Mouse (Mus musculus): ENCODE measurements around the gene Olfr322. TPM values are rescaled to one million over a fixed set of nuclear protein-coding genes. Genes with fewer than 3 reads are reported as not detected.
"Not testable (repeated sequence)": the region's sequence is repeated elsewhere in the genome, so short reads cannot be mapped to it uniquely, and the experiment has no call there.

The Olfr322 gene
- polyA plus RNA-seq, 1 experiment from 2014 or later: not detected

DNA sequence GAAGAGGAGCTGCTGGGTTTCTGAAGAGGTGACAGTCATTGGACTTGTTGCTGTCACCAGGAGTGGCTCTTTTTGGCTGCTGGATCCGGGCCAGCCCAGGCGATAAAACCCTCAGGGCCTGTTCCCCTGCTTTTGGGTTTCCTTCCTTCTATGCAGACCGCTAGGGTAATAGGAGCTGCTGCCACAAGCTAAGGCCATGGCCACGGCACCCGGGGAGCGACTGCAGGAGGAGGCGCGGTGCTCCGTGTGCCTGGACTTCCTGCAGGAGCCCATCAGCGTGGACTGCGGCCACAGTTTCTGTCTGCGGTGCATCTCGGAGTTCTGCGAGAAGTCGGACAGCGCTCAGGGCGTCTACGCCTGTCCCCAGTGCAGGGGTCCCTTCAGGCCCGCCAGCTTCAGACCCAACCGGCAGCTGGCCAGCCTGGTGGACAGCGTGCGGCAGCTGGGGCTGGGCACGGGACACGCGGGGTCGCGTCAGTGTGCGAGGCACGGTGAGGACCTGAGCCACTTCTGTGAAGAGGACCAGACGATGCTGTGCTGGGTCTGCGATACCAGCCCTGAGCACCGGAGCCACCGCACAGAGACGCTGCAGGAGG lies 18.2 kb upstream of the Olfr322 start, which contains the start of gene Trim58:
TSS of gene Trim58 (plus strand) at position 194 of the 596 bp plus-strand sequence.
- DNase-seq (peak; percentile 61), ATAC-seq (ENCODE audit: low read depth) (peak; percentile 52)
- peaks cover 52% of the 10 kb centered on the region for H3K4me1 ChIP-seq (replicated peaks)
- peak within 1 kb of the TSS; percentile 98 for H3K9ac ChIP-seq
- 2% methylated on average over 34 of the region's 34 CpGs for WGBS (ENCODE audit: insufficient replicate concordance)
- peaks cover 28% of the 10 kb centered on the region for H3K36me3 ChIP-seq
- H3K4me2 ChIP-seq: peak within 1 kb of the TSS; percentile 87
- H3K27me3 ChIP-seq: peaks cover 8% of the 10 kb centered on the region; the same call in 1 of the 2 replicates
- peak within 1 kb of the TSS; percentile 78 for H3K4me3 ChIP-seq (replicated peaks)
- H3K9me3 ChIP-seq (replicated peaks): no peaks in the 10 kb centered on the region
- peak within 1 kb of the TSS; percentile 100 for H3K27ac ChIP-seq

DNA sequence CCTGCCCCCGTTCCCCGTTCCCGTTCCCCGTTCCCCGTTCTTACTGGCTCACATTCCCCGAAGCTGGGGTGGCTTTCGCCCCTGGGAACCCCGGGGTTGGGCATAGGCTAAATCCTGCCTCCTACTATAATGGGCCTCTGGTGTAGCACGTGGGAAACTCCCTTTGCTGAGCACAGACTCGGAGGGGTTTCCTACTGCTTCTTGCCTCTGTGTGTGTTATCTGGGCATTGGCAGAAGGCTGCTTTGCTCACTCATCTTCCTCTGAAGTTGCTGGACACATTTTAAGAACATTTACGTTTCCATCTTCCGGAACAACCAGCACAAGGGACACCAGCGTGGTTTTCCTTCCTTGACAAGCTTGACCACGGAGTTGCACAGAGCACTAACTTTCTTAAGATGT lies 17.5 kb upstream of the Olfr322 start:
- Histone ChIP-seq H3K4me3 (replicated peaks) (peak overlapping the region; percentile 78), H3K27me3 (peaks cover 8% of the 10 kb centered on the region; the same call in 1 of the 2 replicates), H3K4me1 (replicated peaks) (peaks cover 49% of the 10 kb centered on the region), H3K36me3 (peaks cover 35% of the 10 kb centered on the region), H3K9ac (peak overlapping the region; percentile 98), H3K9me3 (replicated peaks) (no peaks in the 10 kb centered on the region), H3K4me2 (peak overlapping the region; percentile 87), H3K27ac (peak overlapping the region; percentile 100)
- 3% methylated on average over 14 of the region's 14 CpGs for WGBS (ENCODE audit: insufficient replicate concordance)
- DNase-seq: peak; percentile 72
- ATAC-seq (ENCODE audit: low read depth): peak; percentile 75

DNA sequence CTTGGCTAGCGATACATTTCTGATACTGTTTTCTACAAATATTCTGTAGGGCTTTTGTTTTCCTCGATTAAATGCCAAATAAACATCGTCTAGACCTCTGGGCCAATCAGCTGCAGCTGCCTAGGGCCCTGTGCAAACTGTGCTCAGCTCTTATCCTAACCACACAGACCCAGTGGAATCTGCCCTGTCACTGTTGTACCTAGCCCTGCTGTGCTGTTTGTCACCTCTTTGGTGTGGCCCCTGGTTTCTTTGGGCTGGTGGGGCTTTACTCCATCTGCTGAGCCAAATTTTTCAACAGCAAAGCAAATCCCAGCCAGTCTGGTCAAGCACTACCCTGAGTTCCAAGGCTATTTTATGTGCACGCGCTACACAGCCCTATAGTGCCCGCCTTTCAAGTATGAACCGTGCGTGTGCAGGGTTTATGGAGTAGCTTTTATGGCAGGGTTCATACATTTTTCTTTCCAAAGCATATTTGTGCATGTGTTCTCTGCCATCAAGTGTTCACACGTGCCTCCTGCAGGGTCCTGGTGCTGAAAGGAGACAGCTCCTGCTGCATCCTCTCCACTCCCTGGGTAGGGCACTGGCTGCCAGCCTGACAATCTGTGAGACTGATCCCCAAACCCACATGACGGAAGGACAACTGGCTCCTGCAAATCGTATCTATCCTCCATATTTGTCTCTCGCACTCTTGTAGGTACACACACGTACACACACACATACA lies 16.8 kb upstream of the Olfr322 start:
- Histone ChIP-seq H3K4me2 (peak overlapping the region; percentile 87), H3K36me3 (peaks cover 41% of the 10 kb centered on the region), H3K4me3 (replicated peaks) (peak overlapping the region; percentile 78), H3K9me3 (replicated peaks) (no peaks in the 10 kb centered on the region), H3K27me3 (peaks cover 8% of the 10 kb centered on the region; the same call in 1 of the 2 replicates), H3K9ac (peak overlapping the region; percentile 98), H3K4me1 (replicated peaks) (peaks cover 48% of the 10 kb centered on the region), H3K27ac (peak overlapping the region; percentile 100)
- ATAC-seq (ENCODE audit: low read depth) (peak; percentile 97), DNase-seq (peak; percentile 89)
- 45% methylated on average over 13 of the region's 13 CpGs for WGBS (ENCODE audit: insufficient replicate concordance)

DNA sequence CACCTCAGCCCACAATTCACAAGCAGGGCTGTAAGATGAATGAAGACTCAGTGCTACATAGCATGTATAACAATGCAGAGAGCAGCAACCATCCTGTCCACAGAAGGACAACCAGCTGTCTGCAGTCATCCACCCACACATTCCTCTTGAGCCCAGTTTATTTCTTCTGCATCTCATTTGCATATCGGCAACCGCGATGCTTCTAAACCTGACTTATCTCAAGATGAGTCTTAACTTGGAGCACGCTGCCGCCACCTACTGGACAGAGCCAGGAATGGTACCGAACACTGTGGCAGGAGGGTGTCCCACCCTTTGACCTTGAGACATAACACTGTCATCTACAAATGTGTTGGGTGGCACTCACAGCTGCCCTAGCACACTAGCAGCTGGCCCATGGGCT lies 15.2 kb upstream of the Olfr322 start:
- H3K9me3 ChIP-seq (replicated peaks): no peaks in the 10 kb centered on the region
- H3K27ac ChIP-seq: peak overlapping the region; percentile 100
- peak overlapping the region; percentile 87 for H3K4me2 ChIP-seq
- ATAC-seq (ENCODE audit: low read depth) (no peak), DNase-seq (peak; percentile 78)
- peaks cover 48% of the 10 kb centered on the region for H3K4me1 ChIP-seq (replicated peaks)
- WGBS (ENCODE audit: insufficient replicate concordance): 25% methylated on average over 6 of the region's 6 CpGs
- H3K36me3 ChIP-seq: peaks cover 56% of the 10 kb centered on the region
- H3K27me3 ChIP-seq: no peaks in the 10 kb centered on the region
- H3K9ac ChIP-seq: peak overlapping the region; percentile 80
- H3K4me3 ChIP-seq (replicated peaks): peak overlapping the region; percentile 78

DNA sequence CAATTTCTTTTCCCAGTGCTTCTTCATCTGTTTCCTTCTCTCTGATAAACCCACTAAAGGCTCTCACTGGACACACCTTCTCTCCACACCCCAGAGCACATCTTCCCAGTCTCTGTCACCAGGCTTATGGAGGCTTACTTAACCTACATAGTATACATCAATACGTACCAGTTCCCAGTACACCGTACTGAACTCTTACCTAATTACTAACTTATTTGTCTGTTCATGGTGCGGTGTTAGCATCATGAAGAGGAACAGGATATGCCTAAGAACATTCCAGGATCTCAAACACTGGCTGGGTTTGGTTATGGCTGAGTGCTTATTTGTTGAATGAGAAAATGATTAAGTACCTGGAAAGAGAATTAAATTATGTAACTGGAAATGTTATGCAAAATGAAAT lies 3.4 kb upstream of the Olfr322 start:
- Histone ChIP-seq H3K9ac (no peak overlapping the region), H3K9me3 (replicated peaks) (no peaks in the 10 kb centered on the region), H3K4me3 (replicated peaks) (no peak overlapping the region), H3K36me3 (peaks cover 28% of the 10 kb centered on the region), H3K27me3 (no peaks in the 10 kb centered on the region), H3K4me1 (replicated peaks) (no peaks in the 10 kb centered on the region), H3K27ac (no peak overlapping the region), H3K4me2 (no peak overlapping the region)
- 75% methylated on average over 3 of the region's 3 CpGs for WGBS (ENCODE audit: insufficient replicate concordance)
- DNase-seq: no peak
- ATAC-seq (ENCODE audit: low read depth): no peak

DNA sequence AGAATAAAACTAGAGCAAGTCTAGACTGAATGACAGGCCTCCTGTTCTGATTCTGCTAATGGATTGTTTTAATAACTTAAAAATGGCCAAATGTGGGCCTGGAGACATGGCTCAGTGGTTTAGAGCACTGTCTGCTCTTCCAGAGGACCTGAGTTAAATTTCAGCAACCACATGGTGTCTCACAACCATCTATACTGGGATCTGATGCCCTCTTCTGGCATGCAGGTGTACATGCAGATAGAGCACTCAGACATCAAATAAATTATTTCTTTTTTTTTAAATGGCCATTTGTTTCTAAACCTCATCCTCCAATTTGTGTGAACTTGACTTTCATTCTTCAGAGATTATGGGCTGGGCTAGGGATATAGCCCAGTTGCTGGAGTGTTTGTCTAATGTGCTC lies 10.7 kb downstream of the Olfr322 start:
- ATAC-seq (ENCODE audit: low read depth) (no peak), DNase-seq (no peak)
- Histone ChIP-seq H3K4me1 (replicated peaks) (no peaks in the 10 kb centered on the region), H3K4me3 (replicated peaks) (no peak overlapping the region), H3K9ac (no peak overlapping the region), H3K27me3 (no peaks in the 10 kb centered on the region), H3K9me3 (replicated peaks) (no peaks in the 10 kb centered on the region), H3K4me2 (no peak overlapping the region), H3K36me3 (no peaks in the 10 kb centered on the region), H3K27ac (no peak overlapping the region)

DNA sequence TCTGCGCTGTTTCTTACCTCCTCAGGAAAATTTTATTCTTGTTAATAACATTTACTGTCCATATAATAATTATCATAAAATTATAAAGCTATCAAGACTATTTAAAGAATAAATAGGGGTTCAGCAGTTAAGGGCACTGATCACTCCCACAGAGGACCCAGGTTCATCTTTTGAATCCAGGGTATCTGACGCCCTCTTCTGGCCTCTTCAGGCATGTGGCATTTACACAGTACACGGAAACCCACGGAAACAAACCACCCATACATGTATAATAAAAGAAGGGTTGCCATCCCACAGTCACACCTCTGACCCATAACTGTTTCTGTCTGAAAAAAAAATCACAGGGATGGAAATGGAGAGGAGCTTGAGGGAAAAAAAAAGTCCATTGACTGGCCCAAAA lies 13.2 kb downstream of the Olfr322 start:
- no peak overlapping the region for H3K4me3 ChIP-seq (replicated peaks)
- DNase-seq: no peak
- H3K27me3 ChIP-seq: no peaks in the 10 kb centered on the region
- H3K4me1 ChIP-seq (replicated peaks): no peaks in the 10 kb centered on the region
- no peak overlapping the region for H3K27ac ChIP-seq
- no peak for ATAC-seq (ENCODE audit: low read depth)
- no peaks in the 10 kb centered on the region for H3K9me3 ChIP-seq (replicated peaks)
- no peak overlapping the region for H3K9ac ChIP-seq
- no peak overlapping the region for H3K4me2 ChIP-seq
- 40% methylated on average over 4 of the region's 4 CpGs for WGBS (ENCODE audit: insufficient replicate concordance)
- H3K36me3 ChIP-seq: no peaks in the 10 kb centered on the region

DNA sequence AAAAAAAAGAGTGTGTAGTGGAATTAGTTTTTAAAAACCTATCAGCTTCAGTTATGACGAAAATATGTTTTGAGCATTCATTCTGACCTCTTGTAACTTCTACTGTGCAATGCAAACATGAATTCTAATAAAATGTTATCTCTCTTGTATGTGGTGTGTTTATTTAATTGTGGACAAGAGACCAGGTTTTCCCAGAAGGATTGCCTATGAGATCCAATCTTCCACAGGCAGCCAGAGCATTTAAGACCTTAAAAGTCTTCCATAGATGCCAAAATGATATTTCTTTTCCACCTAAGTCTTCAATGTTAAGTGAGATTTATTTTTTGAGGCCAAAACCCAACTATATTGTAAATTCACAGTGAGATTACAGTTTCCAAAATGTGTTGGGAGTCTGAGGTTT lies 22.2 kb downstream of the Olfr322 start, which contains the start of gene Olfr320:
TSS of gene Olfr320 (plus strand) at position 301 of the 400 bp plus-strand sequence.
- Histone ChIP-seq H3K36me3 (no peaks in the 10 kb centered on the region), H3K4me3 (replicated peaks) (no peak within 1 kb of the TSS), H3K27ac (no peak within 1 kb of the TSS), H3K9ac (no peak within 1 kb of the TSS), H3K4me1 (replicated peaks) (no peaks in the 10 kb centered on the region), H3K9me3 (replicated peaks) (no peaks in the 10 kb centered on the region), H3K27me3 (no peaks in the 10 kb centered on the region), H3K4me2 (no peak within 1 kb of the TSS)
- ATAC-seq (ENCODE audit: low read depth) (no peak), DNase-seq (no peak)
- WGBS (ENCODE audit: insufficient replicate concordance): 55% methylated on average over 1 of the region's 1 CpGs

DNA sequence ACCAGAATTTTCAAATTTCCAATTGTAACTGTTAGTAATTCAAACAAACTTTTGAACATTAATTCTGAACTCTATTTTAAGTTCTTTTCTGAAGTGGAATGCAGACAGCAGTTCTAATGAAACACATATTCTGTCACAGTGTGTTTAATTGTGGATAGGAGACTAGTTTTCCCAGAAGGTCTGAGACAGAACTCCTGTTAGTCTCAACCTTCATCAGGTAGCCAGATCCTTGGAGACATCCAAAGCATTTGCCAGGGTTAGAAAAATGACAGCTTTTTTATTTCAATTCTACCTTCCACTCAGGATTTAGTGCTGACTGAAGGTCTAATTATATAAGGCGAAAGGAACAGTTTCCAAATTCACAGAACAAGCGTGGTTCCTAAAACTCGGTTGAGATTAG lies 40.3 kb downstream of the Olfr322 start, which contains the start of gene Olfr319:
TSS of gene Olfr319 (plus strand) at position 301 of the 400 bp plus-strand sequence.
- Histone ChIP-seq H3K27me3 (no peaks in the 10 kb centered on the region), H3K4me2 (no peak within 1 kb of the TSS), H3K9me3 (replicated peaks) (peaks cover 9% of the 10 kb centered on the region; the same call in 1 of the 2 replicates), H3K27ac (no peak within 1 kb of the TSS), H3K36me3 (no peaks in the 10 kb centered on the region), H3K9ac (no peak within 1 kb of the TSS), H3K4me3 (replicated peaks) (no peak within 1 kb of the TSS), H3K4me1 (replicated peaks) (no peaks in the 10 kb centered on the region)
- ATAC-seq (ENCODE audit: low read depth) (no peak), DNase-seq (no peak)
- WGBS (ENCODE audit: insufficient replicate concordance): 63% methylated on average over 3 of the region's 3 CpGs

DNA sequence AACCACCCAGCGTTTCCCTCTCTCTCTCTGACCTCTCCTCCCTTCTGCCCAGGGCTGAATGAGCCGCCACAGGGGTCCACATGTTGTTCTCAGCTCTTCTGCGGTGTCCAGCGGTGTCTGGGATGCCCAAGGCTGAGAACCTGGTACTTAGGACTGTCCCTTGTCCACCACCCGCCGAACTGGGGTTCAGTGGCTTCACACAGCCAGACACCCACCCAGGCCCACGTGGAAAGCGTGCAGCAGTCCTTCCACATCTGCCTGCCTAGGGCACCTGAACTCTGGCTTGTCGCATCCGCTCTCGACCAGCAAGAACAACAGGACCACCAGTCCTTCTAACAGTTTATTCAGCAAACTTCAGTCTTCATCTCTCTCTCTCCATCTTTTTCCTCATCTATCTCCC lies 50.5 kb downstream of the Olfr322 start:
- H3K4me3 ChIP-seq (replicated peaks): no peak overlapping the region
- no peaks in the 10 kb centered on the region for H3K36me3 ChIP-seq
- H3K9ac ChIP-seq: no peak overlapping the region
- H3K27ac ChIP-seq: no peak overlapping the region
- no peaks in the 10 kb centered on the region for H3K27me3 ChIP-seq
- no peak for DNase-seq
- no peaks in the 10 kb centered on the region for H3K4me1 ChIP-seq (replicated peaks)
- WGBS (ENCODE audit: insufficient replicate concordance): 62% methylated on average over 11 of the region's 11 CpGs
- no peak for ATAC-seq (ENCODE audit: low read depth)
- no peak overlapping the region for H3K4me2 ChIP-seq
- H3K9me3 ChIP-seq (replicated peaks): no peaks in the 10 kb centered on the region

DNA sequence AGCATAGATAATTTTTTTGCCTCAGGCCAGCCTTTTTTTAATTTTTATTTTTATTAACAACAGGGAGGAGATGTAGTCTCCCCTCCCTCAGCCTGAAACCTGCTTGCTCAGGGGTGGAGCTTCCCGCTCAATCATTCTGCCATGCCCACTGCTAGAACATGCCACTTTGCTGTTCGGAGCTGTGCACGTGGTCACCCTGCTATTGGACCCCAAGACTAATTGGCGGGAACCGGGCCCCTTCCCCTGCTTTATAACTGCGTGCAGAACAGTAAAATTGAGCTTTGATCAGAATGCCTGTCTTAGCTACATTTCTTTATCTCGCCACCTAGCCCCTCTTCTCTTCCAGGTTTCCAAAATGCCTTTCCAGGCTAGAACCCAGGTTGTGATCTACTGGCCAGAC lies 59.1 kb downstream of the Olfr322 start:
- ATAC-seq (ENCODE audit: low read depth); H3K4me3 ChIP-seq (replicated peaks); H3K9ac ChIP-seq; H3K36me3 ChIP-seq; H3K27ac ChIP-seq; H3K4me1 ChIP-seq (replicated peaks); H3K27me3 ChIP-seq; H3K9me3 ChIP-seq (replicated peaks); DNase-seq; H3K4me2 ChIP-seq: not testable (repeated sequence)
- 75% methylated on average over 7 of the region's 7 CpGs for WGBS (ENCODE audit: insufficient replicate concordance)

All from liver, embryonic 13.5 days (tissue).